Mouse (Mus musculus): ENCODE measurements around the gene Olfr484. TPM values are rescaled to one million over a fixed set of nuclear protein-coding genes. Genes with fewer than 3 reads are reported as not detected.

The Olfr484 gene
- total and polyA plus RNA-seq, 3 experiments = 0.11 TPM; not detected in 2

DNA sequence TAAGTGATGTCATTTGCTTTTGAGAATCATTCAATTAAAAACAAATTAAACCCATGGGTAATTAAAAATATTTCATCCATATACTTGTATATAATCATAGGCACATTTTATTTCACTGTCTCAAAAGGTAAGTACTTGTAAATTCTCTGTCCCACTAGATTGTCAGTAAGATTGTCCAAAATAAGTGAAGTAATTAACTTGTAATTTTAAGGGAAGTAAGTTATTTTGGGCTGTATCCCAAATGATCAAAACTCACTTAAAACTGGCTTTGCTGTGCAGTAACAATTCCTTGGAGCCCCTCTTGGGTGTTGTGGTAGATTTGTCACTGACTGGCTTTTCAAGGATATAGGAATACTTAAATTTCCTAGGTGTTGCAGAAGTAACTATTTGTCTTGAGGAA, 47.7 kb downstream of the Olfr484 start, which contains the start of gene Olfr481:
TSS of gene Olfr481 (plus strand) at position 301 of the 400 bp plus-strand sequence.
- no peak for ATAC-seq (ENCODE audit: extremely low read depth, insufficient number of reproducible peaks, low FRiP score, poor library complexity, severe bottlenecking)
- TF ChIP-seq CTCF (IDR thresholded peaks at IDR 0.05; ENCODE audit: low read depth, low read length) = no peak
- TF ChIP-seq TAL1 (conservative IDR thresholded peaks at IDR 0.05; ENCODE audit: low read depth, low read length) = no peak
- TF ChIP-seq GATA1 (IDR thresholded peaks at IDR 0.05; ENCODE audit: borderline replicate concordance, low read length) = no peak
- no peak for TF ChIP-seq GATA2 (IDR thresholded peaks at IDR 0.05; ENCODE audit: borderline replicate concordance, low read depth, low read length)
- no peak for TF ChIP-seq POLR2AphosphoS5 (IDR thresholded peaks at IDR 0.05; ENCODE audit: insufficient replicate concordance, low read depth, low read length)
- H3K9me3 ChIP-seq (replicated peaks) = peaks cover 9% of the 10 kb centered on the region; the same call in 1 of the 2 replicates
- H3K36me3 ChIP-seq (replicated peaks) = no peaks in the 10 kb centered on the region
- H3K4me1 ChIP-seq (ENCODE audit: insufficient read depth, low read depth, low read length) = no peaks in the 10 kb centered on the region
- no peak for DNase-seq (ENCODE audit: low spot score)
- no peak within 1 kb of the TSS for H3K4me3 ChIP-seq (ENCODE audit: low read depth, low read length)
- H3K27me3 ChIP-seq (ENCODE audit: insufficient read depth, low read length) = no peaks in the 10 kb centered on the region

Other genes starting within 250 kb of the Olfr484 start
- gene Olfr472, start 229.5 kb downstream of the Olfr484 start, total RNA-seq (2014; fragmentation: Nextera tagmentation) = 0.19 TPM in 1 of 2 replicates, not detected in the other
- gene Olfr472, start 229.5 kb downstream of the Olfr484 start, total RNA-seq (2017) = 0.16 and 0.17 TPM in 2 replicates
- gene Olfr472, start 229.5 kb downstream of the Olfr484 start, polyA plus RNA-seq (2012) = not detected in 2 replicates
- not detected in 2 replicates for gene Olfr473, start 197.0 kb downstream of the Olfr484 start, total RNA-seq (2014; fragmentation: Nextera tagmentation)
- gene Olfr473, start 197.0 kb downstream of the Olfr484 start, total RNA-seq (2017) = 0.27 TPM in 1 of 2 replicates, not detected in the other
- gene Olfr473, start 197.0 kb downstream of the Olfr484 start, polyA plus RNA-seq (2012) = not detected in 2 replicates
- not detected in 2 replicates for gene Olfr474, start 172.8 kb downstream of the Olfr484 start, total RNA-seq (2014; fragmentation: Nextera tagmentation)
- 0.27 TPM in 1 of 2 replicates, not detected in the other for gene Olfr474, start 172.8 kb downstream of the Olfr484 start, total RNA-seq (2017)
- not detected in 2 replicates for gene Olfr474, start 172.8 kb downstream of the Olfr484 start, polyA plus RNA-seq (2012)
- gene Olfr476, start 162.6 kb downstream of the Olfr484 start, total RNA-seq (2014; fragmentation: Nextera tagmentation) = not detected in 2 replicates
- 0.05 TPM in 1 of 2 replicates, not detected in the other for gene Olfr476, start 162.6 kb downstream of the Olfr484 start, total RNA-seq (2017)
- not detected in 2 replicates for gene Olfr476, start 162.6 kb downstream of the Olfr484 start, polyA plus RNA-seq (2012)
- gene Olfr477, start 140.8 kb downstream of the Olfr484 start, total RNA-seq (2014; fragmentation: Nextera tagmentation) = 0.45 TPM in 1 of 2 replicates, not detected in the other
- gene Olfr477, start 140.8 kb downstream of the Olfr484 start, total RNA-seq (2017) = 0.11 TPM in 1 of 2 replicates, not detected in the other
- gene Olfr477, start 140.8 kb downstream of the Olfr484 start, polyA plus RNA-seq (2012) = not detected in 2 replicates
- not detected in 2 replicates for gene Olfr478, start 93.5 kb downstream of the Olfr484 start, total RNA-seq (2014; fragmentation: Nextera tagmentation)
- gene Olfr478, start 93.5 kb downstream of the Olfr484 start, total RNA-seq (2017) = 0.12 TPM in 1 of 2 replicates, not detected in the other
- not detected in 2 replicates for gene Olfr478, start 93.5 kb downstream of the Olfr484 start, polyA plus RNA-seq (2012)
- not detected in 2 replicates for gene Olfr479, start 76.8 kb downstream of the Olfr484 start, total RNA-seq (2014; fragmentation: Nextera tagmentation)
- gene Olfr479, start 76.8 kb downstream of the Olfr484 start, total RNA-seq (2017) = 0.17 and 0.55 TPM in 2 replicates
- not detected in 2 replicates for gene Olfr479, start 76.8 kb downstream of the Olfr484 start, polyA plus RNA-seq (2012)
- gene Olfr480, start 60.1 kb downstream of the Olfr484 start, total RNA-seq (2014; fragmentation: Nextera tagmentation) = not detected in 2 replicates
- gene Olfr480, start 60.1 kb downstream of the Olfr484 start, total RNA-seq (2017) = not detected in 2 replicates
- not detected in 2 replicates for gene Olfr480, start 60.1 kb downstream of the Olfr484 start, polyA plus RNA-seq (2012)
- not detected in 2 replicates for gene Olfr481, start 47.6 kb downstream of the Olfr484 start, total RNA-seq (2014; fragmentation: Nextera tagmentation)
- 0.23 and 0.76 TPM in 2 replicates for gene Olfr481, start 47.6 kb downstream of the Olfr484 start, total RNA-seq (2017)
- gene Olfr481, start 47.6 kb downstream of the Olfr484 start, polyA plus RNA-seq (2012) = not detected in 2 replicates
- not detected in 2 replicates for gene Olfr482, start 29.9 kb downstream of the Olfr484 start, total RNA-seq (2014; fragmentation: Nextera tagmentation)
- gene Olfr482, start 29.9 kb downstream of the Olfr484 start, total RNA-seq (2017) = 0.17 and 0.22 TPM in 2 replicates
- gene Olfr482, start 29.9 kb downstream of the Olfr484 start, polyA plus RNA-seq (2012) = not detected in 2 replicates
- gene Olfr483, start 26.6 kb downstream of the Olfr484 start, total RNA-seq (2014; fragmentation: Nextera tagmentation) = not detected in 2 replicates
- gene Olfr483, start 26.6 kb downstream of the Olfr484 start, total RNA-seq (2017) = not detected in 2 replicates
- gene Olfr483, start 26.6 kb downstream of the Olfr484 start, polyA plus RNA-seq (2012) = not detected in 2 replicates
- not detected in 2 replicates for gene Olfr485, start 32.4 kb upstream of the Olfr484 start, total RNA-seq (2014; fragmentation: Nextera tagmentation)
- not detected in 2 replicates for gene Olfr485, start 32.4 kb upstream of the Olfr484 start, total RNA-seq (2017)
- gene Olfr485, start 32.4 kb upstream of the Olfr484 start, polyA plus RNA-seq (2012) = not detected in 2 replicates
- not detected in 2 replicates for gene Olfr486, start 45.3 kb upstream of the Olfr484 start, total RNA-seq (2014; fragmentation: Nextera tagmentation)
- not detected in 2 replicates for gene Olfr486, start 45.3 kb upstream of the Olfr484 start, total RNA-seq (2017)
- not detected in 2 replicates for gene Olfr486, start 45.3 kb upstream of the Olfr484 start, polyA plus RNA-seq (2012)
- gene Olfr487, start 87.2 kb upstream of the Olfr484 start, total RNA-seq (2014; fragmentation: Nextera tagmentation) = not detected in 2 replicates
- gene Olfr487, start 87.2 kb upstream of the Olfr484 start, total RNA-seq (2017) = 0.06 and 0.11 TPM in 2 replicates
- gene Olfr487, start 87.2 kb upstream of the Olfr484 start, polyA plus RNA-seq (2012) = not detected in 2 replicates
- gene Olfr488, start 130.9 kb upstream of the Olfr484 start, total RNA-seq (2014; fragmentation: Nextera tagmentation) = not detected in 2 replicates
- gene Olfr488, start 130.9 kb upstream of the Olfr484 start, total RNA-seq (2017) = 0.05 and 0.12 TPM in 2 replicates
- gene Olfr488, start 130.9 kb upstream of the Olfr484 start, polyA plus RNA-seq (2012) = not detected in 2 replicates
- not detected in 2 replicates for gene Olfr490, start 161.5 kb upstream of the Olfr484 start, total RNA-seq (2014; fragmentation: Nextera tagmentation)
- gene Olfr490, start 161.5 kb upstream of the Olfr484 start, total RNA-seq (2017) = 0.11 TPM in 1 of 2 replicates, not detected in the other
- gene Olfr490, start 161.5 kb upstream of the Olfr484 start, polyA plus RNA-seq (2012) = not detected in 2 replicates
- not detected in 2 replicates for gene Olfr491, start 186.0 kb upstream of the Olfr484 start, total RNA-seq (2014; fragmentation: Nextera tagmentation)
- gene Olfr491, start 186.0 kb upstream of the Olfr484 start, total RNA-seq (2017) = not detected in 2 replicates
- gene Olfr491, start 186.0 kb upstream of the Olfr484 start, polyA plus RNA-seq (2012) = not detected in 2 replicates
- gene Olfr492, start 196.2 kb upstream of the Olfr484 start, total RNA-seq (2014; fragmentation: Nextera tagmentation) = not detected in 2 replicates
- 0.16 TPM in 1 of 2 replicates, not detected in the other for gene Olfr492, start 196.2 kb upstream of the Olfr484 start, total RNA-seq (2017)
- gene Olfr492, start 196.2 kb upstream of the Olfr484 start, polyA plus RNA-seq (2012) = not detected in 2 replicates
- gene Olfr493, start 219.5 kb upstream of the Olfr484 start, total RNA-seq (2014; fragmentation: Nextera tagmentation) = not detected in 2 replicates
- not detected in 2 replicates for gene Olfr493, start 219.5 kb upstream of the Olfr484 start, total RNA-seq (2017)
- gene Olfr493, start 219.5 kb upstream of the Olfr484 start, polyA plus RNA-seq (2012) = not detected in 2 replicates
- gene Olfr494, start 237.9 kb upstream of the Olfr484 start, total RNA-seq (2014; fragmentation: Nextera tagmentation) = not detected in 2 replicates
- gene Olfr494, start 237.9 kb upstream of the Olfr484 start, total RNA-seq (2017) = 0.44 TPM in 1 of 2 replicates, not detected in the other
- gene Olfr494, start 237.9 kb upstream of the Olfr484 start, polyA plus RNA-seq (2012) = not detected in 2 replicates